Mouse (Mus musculus) forebrain, embryonic 16.5 days (tissue): ENCODE results near the gene Olfr461. TPM values are rescaled to one million over a fixed set of nuclear protein-coding genes. Genes with fewer than 3 reads are reported as not detected.

ENCODE experiments used
- ATAC-seq: fragments of 200-750 bp; cut with Nextera tagmentation; 2 replicates; pipeline ENCODE4 v1.8.0; 2017; ENCODE audit warnings: mild to moderate bottlenecking, moderate library complexity
- H3K27ac ChIP-seq: fragments of 300-500 bp; sonication (generic); 2 replicates; pipeline ENCODE4 v1.5.1; 2014; ENCODE audit warnings: low read length, control low read depth
- H3K27me3 ChIP-seq: fragments of 300-500 bp; sonication (generic); replicated peaks from 2 replicates; pipeline ENCODE4 v1.6.1; 2014; ENCODE audit warnings: low read length; ENCODE audit not compliant: control insufficient read depth, insufficient read depth
- H3K36me3 ChIP-seq: fragments of 300-500 bp; sonication (generic); 2 replicates; pipeline ENCODE4 v1.6.1; 2014; ENCODE audit not compliant: control insufficient read depth, insufficient read depth
- H3K4me1 ChIP-seq: fragments of 300-500 bp; sonication (generic); replicated peaks from 2 replicates; pipeline ENCODE4 v1.6.1; 2014; ENCODE audit warnings: low read length; ENCODE audit not compliant: control insufficient read depth, insufficient read depth
- H3K4me2 ChIP-seq: fragments of 300-500 bp; sonication (generic); 2 replicates; pipeline ENCODE4 v1.6.1; 2014; ENCODE audit warnings: mild to moderate bottlenecking, low read length, control low read depth
- H3K4me3 ChIP-seq: fragments of 300-500 bp; sonication (generic); replicated peaks from 2 replicates; pipeline ENCODE4 v1.5.1; 2014; ENCODE audit warnings: mild to moderate bottlenecking, low read length, control low read depth
- H3K9ac ChIP-seq: fragments of 300-500 bp; sonication (generic); replicated peaks from 2 replicates; pipeline ENCODE4 v1.6.1; 2014; ENCODE audit warnings: low read depth, low read length, control low read depth
- H3K9me3 ChIP-seq: fragments of 300-500 bp; sonication (generic); 2 replicates; pipeline ENCODE4 v1.6.1; 2016; ENCODE audit warnings: low read length; ENCODE audit not compliant: control insufficient read depth
- WGBS: fragments of 180-500 bp; shearing (Covaris S2); extraction: QIAGEN DNeasy Blood & Tissue Kit; methylation state at CpG from one replicate; pipeline ENCODE4 v1.1.7; 2014; 5-methylcytosine and 5-hydroxymethylcytosine counted together
- polyA plus RNA-seq: library from polyadenylated mRNA; unstranded; fragments of >200 nt; fragmentation: Nextera tagmentation; extraction: Ambion mirVana; gene quantifications from 2 replicates; pipeline ENCODE4 v1.2.1, GENCODE M21; 2015

The Olfr461 gene
- polyA plus RNA-seq, 1 experiment from 2014 or later = 0.08 TPM

GRCm38 (mm10) chr6:40544690-40545089 is 10.2 kb downstream of the Olfr461 start:
- H3K36me3 ChIP-seq = no peaks in the 10 kb centered on the region
- H3K4me3 ChIP-seq = no peak overlapping the region
- no peak overlapping the region for H3K27ac ChIP-seq
- no peak for ATAC-seq
- no peak overlapping the region for H3K9ac ChIP-seq
- no peaks in the 10 kb centered on the region for H3K9me3 ChIP-seq
- no peaks in the 10 kb centered on the region for H3K27me3 ChIP-seq
- no peaks in the 10 kb centered on the region for H3K4me1 ChIP-seq
- no peak overlapping the region for H3K4me2 ChIP-seq
- WGBS = 80% methylated on average over 10 of the region's 10 CpGs

- no peaks in the 10 kb centered on the region for H3K27me3 ChIP-seq
- no peak within 1 kb of the TSS for H3K9ac ChIP-seq
- no peak within 1 kb of the TSS for H3K4me3 ChIP-seq
- 80% methylated on average over 1 of the region's 1 CpGs for WGBS
- ATAC-seq = no peak
- H3K4me2 ChIP-seq = no peak within 1 kb of the TSS
- H3K9me3 ChIP-seq = no peaks in the 10 kb centered on the region
- H3K4me1 ChIP-seq = no peaks in the 10 kb centered on the region
- H3K36me3 ChIP-seq = no peaks in the 10 kb centered on the region
- no peak within 1 kb of the TSS for H3K27ac ChIP-seq
Observed at GRCm38 (mm10) chr6:40519408-40519807, 35.4 kb downstream of the Olfr461 start, which contains the start of gene Prss37. Prss37 (minus strand) TSS chr6:40519508.

DNA sequence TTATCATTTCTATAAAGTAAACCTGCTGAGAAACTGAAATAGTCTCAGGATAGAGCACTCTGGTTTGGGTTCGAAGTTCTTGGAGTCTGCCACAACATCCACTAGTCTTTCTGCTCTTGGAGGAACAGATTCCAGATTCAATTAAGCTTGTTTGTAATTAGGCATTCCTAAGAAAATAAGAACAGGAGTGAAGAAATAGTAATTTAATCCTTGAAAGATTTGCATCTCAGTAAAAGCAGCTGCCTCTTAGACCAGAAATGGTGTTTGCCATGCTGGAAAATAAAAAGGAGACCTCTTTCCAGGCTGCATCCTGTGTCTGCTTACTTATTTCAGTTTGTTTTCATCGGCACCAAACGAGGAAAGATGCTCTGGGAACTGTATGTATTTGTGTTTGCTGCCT is 61.6 kb downstream of the Olfr461 start, which contains the start of gene Tas2r108:
Gene Tas2r108 (plus strand): TSS at position 301 of the 400 bp plus-strand sequence.
- Histone ChIP-seq H3K9me3 (no peaks in the 10 kb centered on the region), H3K27ac (no peak within 1 kb of the TSS)
- no peak for ATAC-seq

More for the DNA sequence above, 61.6 kb downstream of the Olfr461 start, which contains the start of gene Tas2r108:
- Histone ChIP-seq H3K4me2 (no peak within 1 kb of the TSS), H3K9ac (no peak within 1 kb of the TSS), H3K4me3 (no peak within 1 kb of the TSS), H3K36me3 (no peaks in the 10 kb centered on the region), H3K4me1 (no peaks in the 10 kb centered on the region), H3K27me3 (no peaks in the 10 kb centered on the region)
- 86% methylated on average over 3 of the region's 3 CpGs for WGBS

Other genes with a start within 250 kb of the Olfr461 start
- gene Agk, start 229.9 kb downstream of the Olfr461 start, polyA plus RNA-seq = 60.4 and 64.0 TPM in 2 replicates
- gene E330009J07Rik, start 118.9 kb downstream of the Olfr461 start, polyA plus RNA-seq = 43.2 and 50.4 TPM in 2 replicates
- 0.10 and 0.55 TPM in 2 replicates for gene Wee2, start 116.0 kb downstream of the Olfr461 start, polyA plus RNA-seq
- 129 and 134 TPM in 2 replicates for gene Ssbp1, start 83.7 kb downstream of the Olfr461 start, polyA plus RNA-seq
- not detected in 2 replicates for gene Tas2r137, start 63.8 kb downstream of the Olfr461 start, polyA plus RNA-seq
- not detected in 2 replicates for gene Tas2r108, start 61.5 kb downstream of the Olfr461 start, polyA plus RNA-seq
- not detected in 2 replicates for gene Prss37, start 35.5 kb downstream of the Olfr461 start, polyA plus RNA-seq
- gene Olfr460, start 14.4 kb upstream of the Olfr461 start, polyA plus RNA-seq = not detected in 2 replicates
- 0.41 and 0.65 TPM in 2 replicates for gene Clec5a, start 30.8 kb upstream of the Olfr461 start, polyA plus RNA-seq
- not detected in 2 replicates for gene Tas2r138, start 58.3 kb upstream of the Olfr461 start, polyA plus RNA-seq
- 0.05 TPM in 1 of 2 replicates, not detected in the other for gene Mgam, start 73.8 kb upstream of the Olfr461 start, polyA plus RNA-seq